In the genomic region with DNA sequence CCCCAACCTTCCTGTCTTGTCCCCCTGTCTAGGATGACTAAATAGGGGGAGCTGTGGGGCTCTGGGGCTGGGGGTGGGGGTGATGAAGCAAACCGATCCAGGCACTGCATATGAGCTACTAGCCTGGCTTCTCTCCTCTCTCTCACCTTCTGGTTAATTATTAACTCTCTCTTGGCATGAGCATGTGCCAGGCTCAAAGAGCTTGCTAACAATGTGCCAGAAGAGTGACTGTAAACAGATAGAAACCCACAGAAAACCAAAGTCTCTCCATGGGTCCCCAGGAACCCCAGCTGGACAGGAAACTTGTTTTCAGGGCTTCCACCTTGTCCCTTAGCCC, we compare ENCODE assay signal across 10 mouse cellular contexts. TPM values are rescaled to one million over a fixed set of nuclear protein-coding genes. Genes with fewer than 3 reads are reported as not detected.
A peak's percentile ranks its signal among the peaks of the same experiment; 100 is the strongest.
DNase-seq lines count a peak whose midpoint lies in the region; ATAC-seq and TF ChIP-seq lines count a peak whose summit lies in the region.
"Had no signal": no experiment of that assay in that cellular context is flagged by ENCODE, and none has a peak within 500 bp of the region (broad histone marks: within the 10 kb centered on the region; RNA-seq: fewer than 3 reads in every experiment).

No protein-coding gene starts in this region.

- H3K4me1 ChIP-seq in liver, embryonic 14.5 days (replicated peaks; ENCODE audit: control insufficient read depth in 2 of 2, insufficient read depth in 2 of 2, low read length in 1 of 2) = peaks cover 0 to 16% of the 10 kb centered on the region in 2 experiments; a peak in 2 of 4 replicates
- peaks cover 20% of the 10 kb centered on the region for H3K4me1 ChIP-seq in limb, embryonic 15.5 days
- H3K4me1 ChIP-seq in stomach, embryonic 15.5 days = peaks cover 19% of the 10 kb centered on the region; the same call in 1 of the 2 replicates
- H3K4me1 ChIP-seq in forebrain, embryonic 11.5 days (replicated peaks; ENCODE audit: control insufficient read depth, insufficient read depth, low read length) = no peaks in the 10 kb centered on the region
- H3K4me1 ChIP-seq: midbrain, embryonic 12.5 days had no signal

- no peak for DNase-seq in liver, embryonic 14.5 days (ENCODE audit: low read depth in 3 of 3, low spot score in 3 of 3)
- DNase-seq in liver = no peak
- DNase-seq in kidney, adult 18-20 months = peak; percentile 78
- no peak for DNase-seq in layer of hippocampus, postnatal 25 days (ENCODE audit: extremely low spot score in 1 of 2, low spot score in 1 of 2)
- DNase-seq in forebrain, embryonic 11.5 days (ENCODE audit: low spot score) = no peak
- DNase-seq in thymus, postnatal 25 days = no peak
- DNase-seq: gastrocnemius, adult 2 months had no signal

- peak; percentile 15; the same call in 1 of the 2 replicates for ATAC-seq in liver, embryonic 14.5 days (ENCODE audit: insufficient read depth)
- ATAC-seq in limb, embryonic 15.5 days (ENCODE audit: insufficient number of reproducible peaks, low FRiP score, low TSS enrichment, low read depth) = no peak
- ATAC-seq in stomach, embryonic 15.5 days (ENCODE audit: insufficient read depth, low FRiP score, low read depth) = peak; percentile 77
- no peak for ATAC-seq in forebrain, embryonic 11.5 days (replicated peaks; ENCODE audit: low FRiP score)

- no peak for TF ChIP-seq EP300 in liver, embryonic 14.5 days (IDR thresholded peaks at IDR 0.05; ENCODE audit: low read depth)

- H3K9ac ChIP-seq in liver, embryonic 14.5 days (replicated peaks) = no peak overlapping the region
- no peak overlapping the region for H3K9ac ChIP-seq in limb, embryonic 15.5 days
- no peak overlapping the region for H3K9ac ChIP-seq in stomach, embryonic 15.5 days
- no peak overlapping the region for H3K9ac ChIP-seq in forebrain, embryonic 11.5 days (ENCODE audit: low read length)
- H3K9ac ChIP-seq: midbrain, embryonic 12.5 days had no signal

- no peak overlapping the region for H3K27ac ChIP-seq in liver, embryonic 14.5 days
- H3K27ac ChIP-seq in limb, embryonic 15.5 days = peak overlapping the region; percentile 61; the same call in 1 of the 2 replicates
- H3K27ac ChIP-seq in stomach, embryonic 15.5 days = peak overlapping the region; percentile 87
- H3K27ac ChIP-seq in forebrain, embryonic 11.5 days (ENCODE audit: low read depth, low read length) = no peak overlapping the region
- H3K27ac ChIP-seq: midbrain, embryonic 12.5 days had no signal

- H3K36me3 ChIP-seq in liver, embryonic 14.5 days (replicated peaks; ENCODE audit: control insufficient read depth, insufficient read depth, low read depth) = no peaks in the 10 kb centered on the region; the same call in 1 of the 2 replicates
- peaks cover 42% of the 10 kb centered on the region for H3K36me3 ChIP-seq in limb, embryonic 15.5 days
- H3K36me3 ChIP-seq in stomach, embryonic 15.5 days = peaks cover 34% of the 10 kb centered on the region
- H3K36me3 ChIP-seq in forebrain, embryonic 11.5 days (ENCODE audit: control insufficient read depth, insufficient read depth, low read length) = peaks cover 25% of the 10 kb centered on the region

- no peak overlapping the region for H3K4me2 ChIP-seq in liver, embryonic 14.5 days (ENCODE audit: low read depth)
- no peak overlapping the region for H3K4me2 ChIP-seq in limb, embryonic 15.5 days
- no peak overlapping the region; the same call in 1 of the 2 replicates for H3K4me2 ChIP-seq in stomach, embryonic 15.5 days
- no peak overlapping the region for H3K4me2 ChIP-seq in forebrain, embryonic 11.5 days (ENCODE audit: low read depth, low read length, severe bottlenecking)
- H3K4me2 ChIP-seq: midbrain, embryonic 12.5 days had no signal

- TF ChIP-seq CTCF in liver, embryonic 14.5 days (IDR thresholded peaks at IDR 0.05; ENCODE audit: low read depth) = no peak

- no peak overlapping the region for H3K4me3 ChIP-seq in liver, embryonic 14.5 days (ENCODE audit: insufficient read depth in 1 of 2, low read depth in 2 of 2, low read length in 2 of 2)
- H3K4me3 ChIP-seq in limb, embryonic 15.5 days = no peak overlapping the region
- H3K4me3 ChIP-seq in stomach, embryonic 15.5 days (replicated peaks) = no peak overlapping the region
- no peak overlapping the region for H3K4me3 ChIP-seq in forebrain, embryonic 11.5 days (ENCODE audit: low read depth, low read length)
- H3K4me3 ChIP-seq: gastrocnemius, adult 2 months; midbrain, embryonic 12.5 days had no signal

- WGBS in liver, embryonic 14.5 days (ENCODE audit: insufficient replicate concordance) = 61% methylated on average over 1 of the region's 1 CpGs
- WGBS in limb, embryonic 15.5 days = 50% methylated on average over 1 of the region's 1 CpGs
- 38% methylated on average over 1 of the region's 1 CpGs for WGBS in stomach, embryonic 15.5 days
- 71% methylated on average over 1 of the region's 1 CpGs for WGBS in forebrain, embryonic 11.5 days

- no peaks in the 10 kb centered on the region for H3K9me3 ChIP-seq in liver, embryonic 14.5 days (ENCODE audit: control insufficient read depth, low read length)
- no peaks in the 10 kb centered on the region for H3K9me3 ChIP-seq in limb, embryonic 15.5 days
- H3K9me3 ChIP-seq in stomach, embryonic 15.5 days = no peaks in the 10 kb centered on the region
- H3K9me3 ChIP-seq in forebrain, embryonic 11.5 days (ENCODE audit: control insufficient read depth, low read length) = no peaks in the 10 kb centered on the region
- H3K9me3 ChIP-seq: midbrain, embryonic 12.5 days had no signal

- H3K27me3 ChIP-seq in liver, embryonic 14.5 days (ENCODE audit: control insufficient read depth, insufficient read depth, low read length) = no peaks in the 10 kb centered on the region
- no peaks in the 10 kb centered on the region for H3K27me3 ChIP-seq in limb, embryonic 15.5 days
- H3K27me3 ChIP-seq in stomach, embryonic 15.5 days (replicated peaks) = no peaks in the 10 kb centered on the region
- H3K27me3 ChIP-seq in forebrain, embryonic 11.5 days (ENCODE audit: control insufficient read depth, insufficient read depth, low read length) = no peaks in the 10 kb centered on the region
- H3K27me3 ChIP-seq: midbrain, embryonic 12.5 days had no signal

RNA-seq across cellular contexts. Expression of gene Amotl2, which starts 18.2 kb away (rescaled TPM):
- 2.1 and 2.6 TPM in 2 replicates for polyA plus RNA-seq in liver, embryonic 14.5 days (2012; rRNA removed)
- 2.5 and 3.0 TPM in 2 replicates for polyA plus RNA-seq in liver, embryonic 14.5 days (2014; fragmentation: Nextera tagmentation; extraction: Ambion mirVana)
- 60.7 and 61.5 TPM in 2 replicates for polyA plus RNA-seq in limb, embryonic 15.5 days (2015; fragmentation: Nextera tagmentation; extraction: Ambion mirVana)
- polyA plus RNA-seq in stomach, embryonic 15.5 days (2015; fragmentation: Nextera tagmentation; extraction: Ambion mirVana) = 35.3 and 37.7 TPM in 2 replicates
- 10 to 100 TPM; 19.1 to 24.1 TPM for total RNA-seq in layer of hippocampus, postnatal 25 days (2021)
- 72.4 and 73.4 TPM in 2 replicates for polyA plus RNA-seq in forebrain, embryonic 11.5 days (2014; fragmentation: Nextera tagmentation; extraction: Ambion mirVana)

Comparison
In these comparisons a context has a peak if more than half of its experiments do, and no peak if none do; other contexts are left out.
1. ATAC-seq: peak in liver, embryonic 14.5 days (single experiment) and stomach, embryonic 15.5 days (single experiment); none in limb, embryonic 15.5 days (single experiment) and forebrain, embryonic 11.5 days (single experiment).
2. H3K27ac ChIP-seq: peak in limb, embryonic 15.5 days (single experiment) and stomach, embryonic 15.5 days (single experiment); none in liver, embryonic 14.5 days (single experiment) and forebrain, embryonic 11.5 days (single experiment).